Mouse (Mus musculus): ENCODE data around the gene Trmt10a. TPM values are rescaled to one million over a fixed set of nuclear protein-coding genes. Genes with fewer than 3 reads are reported as not detected.

Trmt10a gene
- total RNA-seq (2014; fragmentation: Nextera tagmentation), result 18.7 and 24.9 TPM in 2 replicates
- 11.8 and 15.9 TPM in 2 replicates for total RNA-seq (2017)
- 3.6 and 4.6 TPM in 2 replicates for polyA plus RNA-seq (2012)

GRCm38 (mm10) chr3:138143315-138144059 lies at the start of gene Trmt10a:
TSS of gene Trmt10a (plus strand) at chr3:138143448.
- ATAC-seq (ENCODE audit: extremely low read depth, insufficient number of reproducible peaks, low FRiP score, poor library complexity, severe bottlenecking), result peak; percentile 88
- H3K4me3 ChIP-seq (ENCODE audit: low read depth, low read length), result peak within 1 kb of the TSS; percentile 82
- no peaks in the 10 kb centered on the region for H3K9me3 ChIP-seq (replicated peaks)
- no peaks in the 10 kb centered on the region for H3K27me3 ChIP-seq (ENCODE audit: insufficient read depth, low read length)
- TF ChIP-seq TAL1 (conservative IDR thresholded peaks at IDR 0.05; ENCODE audit: low read depth, low read length), result no peak
- no peak for TF ChIP-seq CTCF (IDR thresholded peaks at IDR 0.05; ENCODE audit: low read depth, low read length)
- TF ChIP-seq GATA2 (IDR thresholded peaks at IDR 0.05; ENCODE audit: borderline replicate concordance, low read depth, low read length), result no peak
- TF ChIP-seq POLR2AphosphoS5 (IDR thresholded peaks at IDR 0.05; ENCODE audit: insufficient replicate concordance, low read depth, low read length), result no peak
- no peak for TF ChIP-seq GATA1 (IDR thresholded peaks at IDR 0.05; ENCODE audit: borderline replicate concordance, low read length)
- peak; percentile 88 for DNase-seq (ENCODE audit: low spot score)
- peaks cover 14% of the 10 kb centered on the region for H3K4me1 ChIP-seq (ENCODE audit: insufficient read depth, low read depth, low read length)
- H3K36me3 ChIP-seq (replicated peaks), result peaks cover 19% of the 10 kb centered on the region

- no peak overlapping the region for H3K4me3 ChIP-seq (ENCODE audit: low read depth, low read length)
- DNase-seq (ENCODE audit: low spot score) (no peak), ATAC-seq (ENCODE audit: extremely low read depth, insufficient number of reproducible peaks, low FRiP score, poor library complexity, severe bottlenecking) (no peak)
- no peaks in the 10 kb centered on the region for H3K4me1 ChIP-seq (ENCODE audit: insufficient read depth, low read depth, low read length)
- peaks cover 20% of the 10 kb centered on the region for H3K27me3 ChIP-seq (ENCODE audit: insufficient read depth, low read length)
- H3K36me3 ChIP-seq (replicated peaks), result no peaks in the 10 kb centered on the region
- H3K9me3 ChIP-seq (replicated peaks), result no peaks in the 10 kb centered on the region
- TF ChIP-seq CTCF (IDR thresholded peaks at IDR 0.05; ENCODE audit: low read depth, low read length) (no peak), GATA2 (IDR thresholded peaks at IDR 0.05; ENCODE audit: borderline replicate concordance, low read depth, low read length) (no peak), POLR2AphosphoS5 (IDR thresholded peaks at IDR 0.05; ENCODE audit: insufficient replicate concordance, low read depth, low read length) (no peak), TAL1 (conservative IDR thresholded peaks at IDR 0.05; ENCODE audit: low read depth, low read length) (no peak), GATA1 (IDR thresholded peaks at IDR 0.05; ENCODE audit: borderline replicate concordance, low read length) (no peak)
These were observed 47.9 kb upstream of the Trmt10a start for GRCm38 (mm10) chr3:138095301-138095700.

GRCm38 (mm10) chr3:138095718-138096117 lies 47.5 kb upstream of the Trmt10a start:
- ATAC-seq (ENCODE audit: extremely low read depth, insufficient number of reproducible peaks, low FRiP score, poor library complexity, severe bottlenecking), result no peak
- H3K4me3 ChIP-seq (ENCODE audit: low read depth, low read length), result no peak overlapping the region
- H3K36me3 ChIP-seq (replicated peaks), result no peaks in the 10 kb centered on the region
- H3K27me3 ChIP-seq (ENCODE audit: insufficient read depth, low read length), result peaks cover 20% of the 10 kb centered on the region
- no peaks in the 10 kb centered on the region for H3K4me1 ChIP-seq (ENCODE audit: insufficient read depth, low read depth, low read length)
- no peak for TF ChIP-seq POLR2AphosphoS5 (IDR thresholded peaks at IDR 0.05; ENCODE audit: insufficient replicate concordance, low read depth, low read length)
- TF ChIP-seq CTCF (IDR thresholded peaks at IDR 0.05; ENCODE audit: low read depth, low read length), result no peak
- TF ChIP-seq TAL1 (conservative IDR thresholded peaks at IDR 0.05; ENCODE audit: low read depth, low read length), result no peak
- no peak for TF ChIP-seq GATA1 (IDR thresholded peaks at IDR 0.05; ENCODE audit: borderline replicate concordance, low read length)
- TF ChIP-seq GATA2 (IDR thresholded peaks at IDR 0.05; ENCODE audit: borderline replicate concordance, low read depth, low read length), result no peak
- DNase-seq (ENCODE audit: low spot score), result no peak
- H3K9me3 ChIP-seq (replicated peaks), result no peaks in the 10 kb centered on the region

GRCm38 (mm10) chr3:138096263-138097028 lies 46.8 kb upstream of the Trmt10a start:
- no peak for DNase-seq (ENCODE audit: low spot score)
- Histone ChIP-seq H3K9me3 (replicated peaks) (no peaks in the 10 kb centered on the region), H3K4me3 (ENCODE audit: low read depth, low read length) (no peak overlapping the region), H3K36me3 (replicated peaks) (no peaks in the 10 kb centered on the region), H3K4me1 (ENCODE audit: insufficient read depth, low read depth, low read length) (no peaks in the 10 kb centered on the region), H3K27me3 (ENCODE audit: insufficient read depth, low read length) (peaks cover 13% of the 10 kb centered on the region)
- TF ChIP-seq GATA1 (IDR thresholded peaks at IDR 0.05; ENCODE audit: borderline replicate concordance, low read length) (no peak), POLR2AphosphoS5 (IDR thresholded peaks at IDR 0.05; ENCODE audit: insufficient replicate concordance, low read depth, low read length) (no peak), GATA2 (IDR thresholded peaks at IDR 0.05; ENCODE audit: borderline replicate concordance, low read depth, low read length) (no peak), TAL1 (conservative IDR thresholded peaks at IDR 0.05; ENCODE audit: low read depth, low read length) (no peak), CTCF (IDR thresholded peaks at IDR 0.05; ENCODE audit: low read depth, low read length) (no peak)
- ATAC-seq (ENCODE audit: extremely low read depth, insufficient number of reproducible peaks, low FRiP score, poor library complexity, severe bottlenecking), result no peak

GRCm38 (mm10) chr3:138097718-138098117 lies 45.5 kb upstream of the Trmt10a start:
- DNase-seq (ENCODE audit: low spot score) (no peak), ATAC-seq (ENCODE audit: extremely low read depth, insufficient number of reproducible peaks, low FRiP score, poor library complexity, severe bottlenecking) (no peak)
- peaks cover 11% of the 10 kb centered on the region; the same call in 1 of the 2 replicates for H3K27me3 ChIP-seq (ENCODE audit: insufficient read depth, low read length)
- no peaks in the 10 kb centered on the region for H3K36me3 ChIP-seq (replicated peaks)
- no peaks in the 10 kb centered on the region for H3K9me3 ChIP-seq (replicated peaks)
- TF ChIP-seq POLR2AphosphoS5 (IDR thresholded peaks at IDR 0.05; ENCODE audit: insufficient replicate concordance, low read depth, low read length), result no peak
- TF ChIP-seq GATA2 (IDR thresholded peaks at IDR 0.05; ENCODE audit: borderline replicate concordance, low read depth, low read length), result no peak
- H3K4me3 ChIP-seq (ENCODE audit: low read depth, low read length), result no peak overlapping the region
- H3K4me1 ChIP-seq (ENCODE audit: insufficient read depth, low read depth, low read length), result no peaks in the 10 kb centered on the region

- no peak for TF ChIP-seq CTCF (IDR thresholded peaks at IDR 0.05; ENCODE audit: low read depth, low read length)
- no peak for TF ChIP-seq POLR2AphosphoS5 (IDR thresholded peaks at IDR 0.05; ENCODE audit: insufficient replicate concordance, low read depth, low read length)
- TF ChIP-seq GATA1 (IDR thresholded peaks at IDR 0.05; ENCODE audit: borderline replicate concordance, low read length), result no peak
- TF ChIP-seq TAL1 (conservative IDR thresholded peaks at IDR 0.05; ENCODE audit: low read depth, low read length), result no peak
- no peak for TF ChIP-seq GATA2 (IDR thresholded peaks at IDR 0.05; ENCODE audit: borderline replicate concordance, low read depth, low read length)
- Histone ChIP-seq H3K9me3 (replicated peaks) (no peaks in the 10 kb centered on the region), H3K4me3 (ENCODE audit: low read depth, low read length) (no peak overlapping the region), H3K4me1 (ENCODE audit: insufficient read depth, low read depth, low read length) (no peaks in the 10 kb centered on the region), H3K27me3 (ENCODE audit: insufficient read depth, low read length) (peaks cover 4% of the 10 kb centered on the region; the same call in 1 of the 2 replicates), H3K36me3 (replicated peaks) (no peaks in the 10 kb centered on the region)
- DNase-seq (ENCODE audit: low spot score), result no peak
- ATAC-seq (ENCODE audit: extremely low read depth, insufficient number of reproducible peaks, low FRiP score, poor library complexity, severe bottlenecking), result no peak
These were observed 41.3 kb upstream of the Trmt10a start for GRCm38 (mm10) chr3:138101936-138102335.
